Mouse (Mus musculus) midbrain, embryonic 14.5 days (tissue): ENCODE results near the gene Cox14. TPM values are rescaled to one million over a fixed set of nuclear protein-coding genes. Genes with fewer than 3 reads are reported as not detected.
"Not testable (repeated sequence)": the region's sequence is repeated elsewhere in the genome, so short reads cannot be mapped to it uniquely, and the experiment has no call there.

Experiments used
- ATAC-seq: fragments of 200-750 bp; cut with Nextera tagmentation; 2 replicates; pipeline ENCODE4 v1.8.0; 2017; ENCODE audit warnings: moderate number of reproducible peaks, moderate library complexity; ENCODE audit not compliant: low FRiP score, low TSS enrichment
- DNase-seq: peaks from one replicate; pipeline ENCODE4 v3.0.0-alpha.2; 2015
- H3K27ac ChIP-seq: fragments of 300-500 bp; sonication (generic); replicated peaks from 2 replicates; pipeline ENCODE4 v1.5.1; 2014; ENCODE audit warnings: mild to moderate bottlenecking, low read depth, low read length, moderate library complexity
- H3K27me3 ChIP-seq: fragments of 300-500 bp; sonication (generic); 2 replicates; pipeline ENCODE4 v1.6.1; 2014; ENCODE audit warnings: low read length, control low read depth, mixed read lengths; ENCODE audit not compliant: control insufficient read depth, insufficient read depth
- H3K36me3 ChIP-seq: fragments of 300-500 bp; sonication (generic); 2 replicates; pipeline ENCODE4 v1.6.1; 2014; ENCODE audit warnings: low read length, control low read depth; ENCODE audit not compliant: control insufficient read depth, insufficient read depth
- H3K4me1 ChIP-seq: fragments of 300-500 bp; sonication (generic); 2 replicates; pipeline ENCODE4 v1.6.1; 2014; ENCODE audit warnings: mild to moderate bottlenecking, antibody characterized with exemption, low read length, control low read depth; ENCODE audit not compliant: control insufficient read depth, insufficient read depth
- H3K4me2 ChIP-seq: fragments of 300-500 bp; sonication (generic); 2 replicates; pipeline ENCODE4 v1.6.1; 2014; ENCODE audit warnings: mild to moderate bottlenecking, low read length, moderate library complexity
- H3K4me3 ChIP-seq: fragments of 300-500 bp; sonication (generic); replicated peaks from 2 replicates; pipeline ENCODE4 v1.5.1; 2014; ENCODE audit warnings: low read depth, low read length
- H3K9ac ChIP-seq: fragments of 300-500 bp; sonication (generic); replicated peaks from 2 replicates; pipeline ENCODE4 v1.6.1; 2014; ENCODE audit warnings: mild to moderate bottlenecking, low read length, moderate library complexity
- H3K9me3 ChIP-seq: fragments of 300-500 bp; sonication (generic); 2 replicates; pipeline ENCODE4 v1.6.1; 2016; ENCODE audit warnings: low read length, control low read depth, mixed read lengths; ENCODE audit not compliant: control insufficient read depth
- WGBS: fragments of 180-500 bp; shearing (Covaris S2); extraction: QIAGEN DNeasy Blood & Tissue Kit; methylation state at CpG from one replicate; pipeline ENCODE4 v1.1.7; 2014; 5-methylcytosine and 5-hydroxymethylcytosine counted together
- polyA plus RNA-seq: library from polyadenylated mRNA; unstranded; fragments of >200 nt; fragmentation: Nextera tagmentation; extraction: Ambion mirVana; gene quantifications from 2 replicates; pipeline ENCODE4 v1.2.1, GENCODE M21; 2014

Cox14 gene
- polyA plus RNA-seq, 1 experiment from 2014 or later = 168 TPM

- Histone ChIP-seq H3K4me3 (no peak overlapping the region), H3K9me3 (no peaks in the 10 kb centered on the region), H3K4me2 (peak overlapping the region; percentile 19; the same call in 1 of the 2 replicates), H3K9ac (peak overlapping the region; percentile 29; the same call in 1 of the 2 replicates), H3K27ac (peak overlapping the region; percentile 49), H3K4me1 (peaks cover 19% of the 10 kb centered on the region), H3K27me3 (no peaks in the 10 kb centered on the region), H3K36me3 (peaks cover 41% of the 10 kb centered on the region)
- 45% methylated on average over 9 of the region's 9 CpGs for WGBS
- DNase-seq (no peak), ATAC-seq (peak; percentile 57)
Measured at GRCm38 (mm10) chr15:99691976-99692375, 33.4 kb upstream of the Cox14 start.

DNA sequence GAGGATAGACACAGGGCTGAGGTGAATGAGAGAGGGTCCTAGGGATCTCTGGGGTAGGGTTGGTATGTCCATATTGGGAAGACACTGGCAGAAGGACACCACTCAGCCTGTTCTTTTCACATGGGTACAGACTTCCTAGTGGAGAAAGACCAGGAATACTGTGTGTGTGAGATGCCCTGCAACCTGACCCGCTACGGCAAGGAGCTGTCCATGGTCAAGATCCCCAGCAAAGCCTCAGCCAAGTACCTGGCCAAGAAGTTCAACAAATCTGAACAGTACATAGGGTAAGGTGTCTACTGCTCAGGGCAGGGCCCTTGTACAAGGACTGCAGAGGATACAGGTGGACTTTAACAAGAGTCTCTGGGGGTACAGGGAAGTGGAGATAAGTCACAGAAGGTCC lies 28.1 kb upstream of the Cox14 start:
- ATAC-seq = no peak
- H3K4me1 ChIP-seq = no peaks in the 10 kb centered on the region
- no peak for DNase-seq
- H3K27me3 ChIP-seq = no peaks in the 10 kb centered on the region
- H3K9ac ChIP-seq = no peak overlapping the region; the same call in 1 of the 2 replicates
- no peak overlapping the region for H3K27ac ChIP-seq
- WGBS = 50% methylated on average over 2 of the region's 2 CpGs
- H3K36me3 ChIP-seq = peaks cover 63% of the 10 kb centered on the region
- no peak overlapping the region for H3K4me3 ChIP-seq
- H3K9me3 ChIP-seq = no peaks in the 10 kb centered on the region
- no peak overlapping the region for H3K4me2 ChIP-seq

DNA sequence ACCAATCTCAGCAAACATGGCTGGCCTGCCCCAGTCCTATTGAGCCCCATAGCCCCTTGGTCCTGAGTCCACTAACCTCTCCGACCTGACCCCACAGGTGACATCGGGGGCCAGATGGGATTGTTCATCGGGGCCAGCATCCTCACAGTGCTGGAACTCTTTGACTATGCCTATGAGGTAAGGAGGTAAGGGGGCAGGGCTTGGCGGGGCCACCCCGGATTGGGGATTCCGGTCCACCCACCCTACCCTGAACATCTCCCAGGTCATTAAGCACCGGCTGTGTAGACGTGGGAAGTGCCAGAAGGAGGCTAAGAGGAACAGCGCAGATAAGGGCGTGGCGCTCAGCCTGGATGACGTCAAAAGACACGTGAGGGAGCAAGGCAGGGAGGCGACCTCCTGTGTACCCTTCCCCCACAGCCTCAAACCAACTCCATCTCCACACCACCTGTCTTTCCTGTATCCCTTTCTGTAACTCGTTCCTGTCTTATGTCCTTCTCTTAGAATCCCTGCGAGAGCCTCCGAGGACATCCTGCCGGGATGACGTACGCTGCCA lies 26.8 kb upstream of the Cox14 start:
- H3K9me3 ChIP-seq = no peaks in the 10 kb centered on the region
- WGBS = 43% methylated on average over 20 of the region's 20 CpGs
- DNase-seq (no peak), ATAC-seq (no peak)
- H3K4me2 ChIP-seq = no peak overlapping the region
- H3K27ac ChIP-seq = no peak overlapping the region
- H3K36me3 ChIP-seq = peaks cover 60% of the 10 kb centered on the region
- H3K4me3 ChIP-seq = no peak overlapping the region
- no peak overlapping the region for H3K9ac ChIP-seq
- peaks cover 8% of the 10 kb centered on the region for H3K4me1 ChIP-seq
- no peaks in the 10 kb centered on the region for H3K27me3 ChIP-seq

- H3K4me2 ChIP-seq = no peak overlapping the region
- DNase-seq = no peak
Measured at GRCm38 (mm10) chr15:99699715-99700114, 25.7 kb upstream of the Cox14 start.

GRCm38 (mm10) chr15:99700219-99701106 lies 25.0 kb upstream of the Cox14 start:
- no peak overlapping the region for H3K4me3 ChIP-seq
- no peak overlapping the region for H3K9ac ChIP-seq
- H3K36me3 ChIP-seq = peaks cover 66% of the 10 kb centered on the region
- WGBS = 89% methylated on average over 18 of the region's 18 CpGs
- DNase-seq (no peak), ATAC-seq (no peak)
- no peak overlapping the region for H3K4me2 ChIP-seq
- 0 out of 2 replicates have a peak overlapping the region, but pooled peaks have one; percentile 26 for H3K27ac ChIP-seq
- no peaks in the 10 kb centered on the region for H3K9me3 ChIP-seq
- H3K4me1 ChIP-seq = peaks cover 22% of the 10 kb centered on the region
- no peaks in the 10 kb centered on the region for H3K27me3 ChIP-seq

More at GRCm38 (mm10) chr15:99699715-99700114, 25.7 kb upstream of the Cox14 start:
- 91% methylated on average over 10 of the region's 10 CpGs for WGBS
- Histone ChIP-seq H3K27ac (no peak overlapping the region), H3K4me1 (peaks cover 19% of the 10 kb centered on the region), H3K27me3 (no peaks in the 10 kb centered on the region), H3K4me3 (no peak overlapping the region), H3K9ac (no peak overlapping the region), H3K36me3 (peaks cover 68% of the 10 kb centered on the region), H3K9me3 (no peaks in the 10 kb centered on the region)
- ATAC-seq = no peak

DNA sequence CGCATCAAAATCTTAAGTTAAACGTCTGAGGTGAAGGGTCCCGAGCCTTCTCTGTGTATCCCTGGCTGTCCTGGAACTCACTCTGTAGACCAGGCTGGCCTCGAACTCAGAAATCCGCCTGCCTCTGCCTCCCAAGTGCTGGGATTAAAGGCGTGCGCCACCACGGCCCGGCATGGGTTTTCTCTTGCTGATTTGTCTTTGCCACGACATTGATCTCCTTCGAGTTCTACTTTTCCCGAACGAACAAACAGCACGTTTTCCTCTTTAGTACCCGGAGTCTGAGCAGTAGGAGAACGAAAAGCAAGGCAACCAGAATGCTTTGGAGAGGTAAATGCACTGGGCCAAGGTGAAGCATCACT lies 23.8 kb upstream of the Cox14 start:
- peaks cover 63% of the 10 kb centered on the region for H3K36me3 ChIP-seq
- H3K4me2 ChIP-seq = peak overlapping the region; percentile 98
- 49% methylated on average over 16 of the region's 16 CpGs for WGBS
- peaks cover 22% of the 10 kb centered on the region for H3K4me1 ChIP-seq
- peak overlapping the region; percentile 85 for H3K4me3 ChIP-seq
- H3K9me3 ChIP-seq, DNase-seq, H3K27me3 ChIP-seq, ATAC-seq: not testable (repeated sequence)
- peak overlapping the region; percentile 99; the same call in 1 of the 2 replicates for H3K9ac ChIP-seq
- H3K27ac ChIP-seq = peak overlapping the region; percentile 99

- Histone ChIP-seq H3K9me3 (no peaks in the 10 kb centered on the region), H3K9ac (peak within 1 kb of the TSS; percentile 99), H3K27ac (peak within 1 kb of the TSS; percentile 99), H3K4me1 (peaks cover 22% of the 10 kb centered on the region), H3K4me2 (peak within 1 kb of the TSS; percentile 98), H3K36me3 (peaks cover 63% of the 10 kb centered on the region), H3K4me3 (peak within 1 kb of the TSS; percentile 85), H3K27me3 (no peaks in the 10 kb centered on the region)
- WGBS = under 1% methylated on average over 71 of the region's 71 CpGs
- ATAC-seq (peak; percentile 96), DNase-seq (peak; percentile 98)
Measured at GRCm38 (mm10) chr15:99701999-99702900, 23.2 kb upstream of the Cox14 start, which contains the start of gene Smarcd1. Gene Smarcd1 (plus strand): TSS chr15:99702129.

DNA sequence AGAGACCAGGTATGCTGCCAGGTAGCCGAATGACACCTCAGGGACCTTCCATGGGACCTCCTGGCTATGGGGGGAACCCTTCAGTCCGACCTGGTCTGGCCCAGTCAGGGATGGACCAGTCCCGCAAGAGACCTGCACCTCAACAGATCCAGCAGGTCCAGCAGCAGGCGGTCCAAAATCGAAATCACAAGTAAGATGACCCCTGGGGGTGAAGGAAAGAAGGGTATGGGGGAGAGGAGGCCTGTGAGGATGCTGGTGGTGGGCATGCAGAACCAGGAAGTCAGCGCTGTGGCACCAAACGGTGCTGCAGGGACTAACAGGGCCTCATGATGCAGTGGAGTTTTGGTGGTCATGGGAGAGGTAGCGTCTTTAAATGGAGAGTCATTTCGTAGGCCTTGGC lies 22.3 kb upstream of the Cox14 start:
- Histone ChIP-seq H3K4me1 (peaks cover 22% of the 10 kb centered on the region), H3K4me2 (peak overlapping the region; percentile 98), H3K27me3 (no peaks in the 10 kb centered on the region), H3K9me3 (no peaks in the 10 kb centered on the region), H3K4me3 (peak overlapping the region; percentile 85), H3K27ac (peak overlapping the region; percentile 99), H3K36me3 (peaks cover 63% of the 10 kb centered on the region), H3K9ac (peak overlapping the region; percentile 99)
- WGBS = 54% methylated on average over 9 of the region's 9 CpGs
- no peak for ATAC-seq
- DNase-seq = no peak
